Mouse (Mus musculus) forelimb bud, embryonic 11.5 days (tissue): Measurements from ENCODE around the gene Rab34.
"Not testable (repeated sequence)": the region's sequence is repeated elsewhere in the genome, so short reads cannot be mapped to it uniquely, and the experiment has no call there.

Source experiments
- DNase-seq: peaks from one replicate; pipeline ENCODE4 v3.0.0-alpha.2; 2012; ENCODE audit warnings: low read depth, low spot score

Gene Rab34

DNA sequence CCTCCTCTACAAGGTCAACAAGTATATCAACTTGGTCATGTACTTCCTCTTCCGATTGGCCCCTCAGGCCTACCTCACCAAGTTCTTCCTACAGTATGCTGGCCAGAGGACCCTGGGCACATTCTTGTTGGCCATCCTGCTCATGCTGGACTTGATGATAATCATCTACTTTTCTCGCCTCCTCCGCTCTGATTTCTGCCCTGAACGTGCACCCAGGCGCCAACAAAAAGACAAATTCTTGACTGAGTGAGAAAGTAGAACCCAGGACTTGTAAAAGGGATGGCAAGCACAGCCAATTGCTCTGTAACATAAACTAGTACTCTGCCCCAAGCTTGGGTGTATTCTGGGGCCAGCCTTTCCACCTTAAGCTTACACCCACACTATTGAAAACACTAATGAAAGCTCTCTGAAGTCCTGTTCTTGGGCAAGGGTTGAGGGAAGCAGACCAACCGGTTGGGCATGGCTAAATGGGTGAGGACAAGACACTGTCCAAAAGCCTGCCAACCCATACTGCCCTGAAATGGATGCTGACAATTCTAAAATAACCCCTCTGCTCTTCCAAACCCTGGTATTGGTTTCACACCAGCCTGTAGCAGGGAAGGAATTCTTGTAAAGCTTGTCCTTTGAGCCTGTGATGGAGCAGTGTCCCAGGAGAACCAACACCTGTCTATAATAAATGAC, 8.0 kb upstream of the Rab34 start:
- no peak for DNase-seq

DNA sequence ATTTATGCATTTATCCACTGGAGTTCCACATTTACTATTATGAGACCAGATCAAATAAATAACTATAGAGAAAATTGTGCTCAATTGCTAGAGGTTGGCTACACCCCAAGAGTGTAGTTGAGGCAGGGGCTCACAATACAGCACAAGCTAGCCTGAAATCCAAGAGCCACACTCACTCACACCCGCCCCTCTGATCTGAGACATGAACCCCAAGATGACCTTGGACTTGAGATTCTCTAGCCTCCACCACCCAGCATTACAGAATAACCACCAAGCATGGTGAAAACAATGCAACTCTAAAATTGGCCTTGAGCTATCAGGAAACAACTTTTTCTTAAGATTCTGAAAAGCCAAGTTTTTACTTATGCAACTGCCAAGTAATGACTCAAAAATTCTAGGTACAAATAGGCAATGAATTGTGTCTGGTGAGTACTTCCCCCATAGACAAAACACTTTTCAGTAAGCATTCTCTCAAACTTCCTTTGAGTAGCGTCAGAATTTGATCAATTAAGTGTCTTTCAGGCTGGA, 6.3 kb upstream of the Rab34 start:
- no peak for DNase-seq

- no peak for DNase-seq
These were observed 5.8 kb upstream of the Rab34 start for GRCm38 (mm10) chr11:78182450-78182849.

GRCm38 (mm10) chr11:78182961-78183844, 5.0 kb upstream of the Rab34 start, which contains the start of gene Rpl23a:
Gene Rpl23a (minus strand): TSS chr11:78183584.
- peak; percentile 95 for DNase-seq

- DNase-seq, result no peak
These were observed 4.2 kb upstream of the Rab34 start for GRCm38 (mm10) chr11:78183884-78184514.

GRCm38 (mm10) chr11:78184702-78185101, 3.5 kb upstream of the Rab34 start:
- DNase-seq, result not testable (repeated sequence)

GRCm38 (mm10) chr11:78189234-78190040, 1.2 kb downstream of the Rab34 start:
- DNase-seq, result peak; percentile 94

DNA sequence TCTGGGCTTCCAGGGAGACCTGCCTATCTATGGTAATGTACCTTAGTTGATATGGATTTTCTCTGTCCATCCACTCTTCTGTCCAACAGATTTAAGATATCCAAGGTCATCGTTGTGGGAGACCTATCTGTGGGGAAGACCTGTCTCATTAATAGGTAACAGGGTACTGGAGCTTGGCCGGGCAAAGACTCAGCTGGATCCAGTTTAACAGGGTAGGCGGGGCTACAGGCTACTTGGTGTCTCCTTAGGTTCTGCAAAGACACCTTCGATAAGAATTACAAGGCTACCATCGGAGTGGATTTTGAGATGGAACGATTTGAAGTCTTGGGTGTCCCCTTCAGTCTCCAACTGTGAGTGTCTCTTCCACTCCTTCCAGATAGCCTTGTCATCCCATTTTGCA, 1.8 kb downstream of the Rab34 start:
- DNase-seq, result no peak

DNA sequence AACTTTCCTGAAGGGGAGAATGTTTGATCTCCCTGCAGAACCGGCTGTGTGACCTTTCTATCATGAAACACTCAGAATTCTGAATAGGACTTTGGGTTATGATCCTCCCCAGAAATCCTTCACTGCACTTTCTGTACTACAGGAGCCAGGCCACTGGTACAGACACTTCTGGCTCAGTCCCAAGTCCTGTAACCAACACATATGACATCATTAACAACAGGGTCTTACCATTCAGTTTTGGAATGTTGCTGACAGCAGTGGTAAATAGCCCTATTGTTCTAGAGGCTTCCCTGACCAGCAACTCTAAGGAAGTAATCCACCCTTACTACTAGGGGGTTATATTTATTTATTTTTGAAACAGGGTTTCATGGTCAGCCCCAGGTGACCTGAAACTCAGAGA, 4.9 kb downstream of the Rab34 start, which contains the start of gene Proca1:
Proca1 (plus strand) TSS at position 280 of the 400 bp plus-strand sequence.
- DNase-seq, result no peak

DNA sequence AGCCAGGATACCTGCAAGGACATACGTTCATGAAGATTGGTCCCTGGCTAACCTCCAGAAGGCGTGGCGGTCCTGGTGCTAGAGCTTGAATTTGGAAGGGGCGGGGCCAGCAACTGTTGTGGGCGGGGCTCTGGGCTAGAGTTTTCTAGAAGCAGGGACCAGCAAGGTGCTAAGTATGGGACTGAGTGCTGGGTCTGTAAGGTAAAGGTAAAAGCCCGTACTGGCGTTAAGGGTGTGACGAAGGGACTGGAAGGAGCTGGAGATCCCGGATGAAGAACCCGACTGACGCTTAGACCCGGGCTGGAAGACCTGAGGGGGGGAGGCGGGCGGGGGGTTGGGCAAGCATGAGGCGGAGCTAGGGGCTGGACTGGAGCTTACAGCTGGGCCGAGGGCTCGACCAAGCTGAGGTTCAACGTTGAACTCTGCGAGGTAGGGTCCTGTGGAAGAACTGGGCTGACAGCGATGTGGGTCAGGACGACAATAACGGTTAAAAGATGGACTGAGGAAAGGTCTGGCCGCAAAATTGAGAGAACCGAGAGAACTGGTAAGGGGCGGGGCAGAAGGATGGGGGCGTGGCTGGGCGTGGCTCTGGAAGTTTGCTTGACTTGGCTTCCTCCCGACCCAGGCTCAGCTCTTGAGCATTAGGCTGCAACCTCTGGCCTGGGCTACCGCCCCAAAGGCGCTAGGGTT, 6.3 kb downstream of the Rab34 start:
- DNase-seq, result peak; percentile 61

GRCm38 (mm10) chr11:78195101-78195863, 7.1 kb downstream of the Rab34 start:
- peak; percentile 39 for DNase-seq

GRCm38 (mm10) chr11:78202372-78202771, 14.1 kb downstream of the Rab34 start:
- DNase-seq, result no peak

GRCm38 (mm10) chr11:78204287-78204686, 16.1 kb downstream of the Rab34 start:
- no peak for DNase-seq

DNA sequence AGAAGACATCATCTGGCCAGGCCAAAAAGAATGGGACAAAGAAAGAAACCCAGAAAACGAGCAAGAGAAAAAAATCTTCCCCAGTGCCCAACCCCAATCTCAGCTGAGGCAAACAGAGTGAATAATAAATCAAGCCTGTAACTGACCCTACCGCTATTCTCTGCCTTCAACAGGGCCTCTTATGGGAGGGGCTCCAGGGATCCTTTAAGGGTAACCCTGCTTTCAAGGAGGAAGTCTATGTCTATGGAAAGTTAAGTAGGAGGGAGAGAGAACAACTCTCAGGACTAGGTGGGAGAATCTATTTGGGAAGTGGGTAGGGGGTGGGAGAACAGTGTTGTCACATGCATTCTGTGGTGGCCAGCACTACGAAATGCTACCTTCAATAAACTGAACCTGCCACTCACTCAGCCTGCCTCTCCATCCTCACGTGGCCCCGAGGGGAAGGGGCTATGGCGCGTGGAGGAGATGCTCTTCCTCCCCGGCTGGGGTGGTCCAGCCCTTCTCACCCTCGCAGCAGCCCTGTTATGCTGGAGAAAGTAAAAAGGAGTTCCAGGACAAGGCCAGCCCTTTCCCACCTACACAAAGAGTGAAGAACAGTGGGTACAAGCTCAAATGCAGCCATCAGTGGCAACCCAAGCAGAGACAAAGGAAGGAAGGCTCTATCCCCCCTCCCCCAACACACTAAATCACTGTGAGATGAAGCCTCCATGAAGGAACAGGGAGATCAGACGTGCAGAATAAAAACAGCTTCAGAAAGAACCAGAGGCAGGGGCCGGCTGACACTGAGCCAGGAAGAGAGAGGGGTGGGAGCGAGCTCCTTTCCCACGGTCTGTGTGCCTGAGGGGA, 17.4 kb downstream of the Rab34 start:
- DNase-seq, result no peak

GRCm38 (mm10) chr11:78207190-78207589, 19.0 kb downstream of the Rab34 start:
- DNase-seq, result no peak

DNA sequence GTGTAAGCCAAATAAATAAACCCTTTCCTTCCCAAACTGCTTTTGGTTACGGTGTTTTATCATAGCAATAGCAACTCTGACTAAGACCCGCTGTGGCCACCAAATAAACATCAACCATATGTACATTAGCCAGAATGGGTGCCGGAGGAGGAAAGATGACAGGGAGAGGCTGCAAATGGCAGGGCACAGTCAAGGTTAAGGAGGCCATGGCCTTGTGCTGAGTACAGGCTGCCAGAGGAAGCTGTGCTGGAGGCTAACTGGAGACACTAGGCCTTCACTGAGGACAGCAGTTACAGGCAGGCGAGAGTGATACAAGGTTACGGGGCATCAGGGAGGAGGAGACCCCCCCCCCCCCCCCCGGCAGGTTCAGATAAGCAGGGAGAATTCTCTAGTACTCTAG, 21.7 kb downstream of the Rab34 start:
- DNase-seq, result no peak

DNA sequence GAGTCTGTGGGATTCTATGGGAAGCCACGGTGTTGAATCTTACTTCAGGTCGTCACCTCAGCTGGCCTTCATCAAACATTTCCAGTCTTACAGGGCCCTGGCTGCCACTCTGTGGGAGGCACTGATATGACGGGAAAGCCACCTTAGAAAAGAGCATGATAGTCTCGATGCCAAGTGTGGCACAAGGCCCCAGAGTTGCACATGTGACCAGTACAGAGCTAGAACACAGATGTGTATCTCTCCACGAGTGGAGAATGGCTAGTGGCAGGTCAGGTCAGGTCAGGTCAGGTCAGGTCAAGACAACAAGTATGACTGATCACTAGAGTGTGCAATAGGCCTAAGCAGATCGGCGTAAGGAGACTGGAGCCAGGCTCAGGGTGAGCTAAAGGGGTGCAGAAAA, 22.4 kb downstream of the Rab34 start:
- no peak for DNase-seq

DNA sequence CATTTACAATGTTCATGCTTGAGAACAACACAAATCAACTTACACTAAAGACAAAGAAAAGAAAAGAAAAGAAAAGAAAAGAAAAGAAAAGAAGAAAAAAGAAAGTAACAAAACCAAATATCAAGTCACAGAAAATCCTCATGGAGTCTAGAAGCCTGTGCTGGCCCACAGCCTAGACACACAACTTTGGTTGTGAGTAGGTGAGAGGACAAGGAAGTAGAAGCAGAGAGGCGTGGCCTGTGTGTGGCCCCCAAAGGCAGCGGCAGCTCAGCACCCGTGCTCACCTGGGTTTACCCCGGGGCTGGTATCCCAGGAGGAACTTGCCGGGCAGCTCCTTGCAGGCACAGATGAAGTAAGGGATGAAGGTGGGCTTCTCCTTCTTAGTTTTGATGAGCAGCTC, 23.3 kb downstream of the Rab34 start:
- no peak for DNase-seq
